Mouse (Mus musculus) macrophage (primary cell): Measurements from ENCODE around the gene Gm340. TPM values are rescaled to one million over a fixed set of nuclear protein-coding genes. Genes with fewer than 3 reads are reported as not detected.

ENCODE experiments used
- H3K27ac ChIP-seq: fragments of 350-480 bp; formaldehyde crosslinking; 2 replicates; pipeline ENCODE4 v1.9.0; 2021
- H3K36me3 ChIP-seq: fragments of 350-480 bp; formaldehyde crosslinking; 2 replicates; pipeline ENCODE4 v1.9.0; 2021; ENCODE audit errors: inconsistent target
- H3K4me3 ChIP-seq: fragments of 350-480 bp; formaldehyde crosslinking; 2 replicates; pipeline ENCODE4 v1.9.0; 2021; ENCODE audit errors: inconsistent target
- H3K79me2 ChIP-seq: fragments of 350-480 bp; formaldehyde crosslinking; 2 replicates; pipeline ENCODE4 v1.9.0; 2021; ENCODE audit errors: inconsistent target
- WGBS: methylation state at CpG from one replicate; pipeline ENCODE4 v1.1.7; 2026; ENCODE audit warnings: inconsistent platforms; ENCODE audit not compliant: missing documents; 5-methylcytosine and 5-hydroxymethylcytosine counted together
- polyA plus RNA-seq: library from polyadenylated mRNA; stranded (reverse); fragments of 250-400 nt; gene quantifications from 3 replicates; pipeline ENCODE4 v1.2.4, GENCODE M21; 2018; ENCODE audit warnings: inconsistent platforms

Gm340 gene
- polyA plus RNA-seq, 1 experiment from 2014 or later: 6.2 TPM

GRCm38 (mm10) chr19:41589681-41590080 is 7.5 kb downstream of the Gm340 start:
- H3K36me3 ChIP-seq: no peaks in the 10 kb centered on the region; the same call in 1 of the 2 replicates
- H3K27ac ChIP-seq: no peak overlapping the region
- no peak overlapping the region for H3K4me3 ChIP-seq
- WGBS: 97% methylated on average over 8 of the region's 8 CpGs
- no peaks in the 10 kb centered on the region for H3K79me2 ChIP-seq

- H3K79me2 ChIP-seq: no peaks in the 10 kb centered on the region
- H3K4me3 ChIP-seq: no peak overlapping the region
- 92% methylated on average over 12 of the region's 12 CpGs for WGBS
Measured at GRCm38 (mm10) chr19:41591808-41592207, 9.6 kb downstream of the Gm340 start.

GRCm38 (mm10) chr19:41597170-41597894 is 15.2 kb downstream of the Gm340 start:
- H3K79me2 ChIP-seq: no peaks in the 10 kb centered on the region
- peak overlapping the region; percentile 21; the same call in 1 of the 2 replicates for H3K27ac ChIP-seq
- H3K36me3 ChIP-seq: no peaks in the 10 kb centered on the region
- no peak overlapping the region for H3K4me3 ChIP-seq
- WGBS: 8% methylated on average over 6 of the region's 6 CpGs

More at GRCm38 (mm10) chr19:41591808-41592207, 9.6 kb downstream of the Gm340 start:
- no peak overlapping the region for H3K27ac ChIP-seq
- H3K36me3 ChIP-seq: no peaks in the 10 kb centered on the region

GRCm38 (mm10) chr19:41600647-41601046 is 18.5 kb downstream of the Gm340 start:
- H3K27ac ChIP-seq: no peak overlapping the region
- no peaks in the 10 kb centered on the region for H3K79me2 ChIP-seq
- H3K36me3 ChIP-seq: no peaks in the 10 kb centered on the region
- WGBS: 32% methylated on average over 9 of the region's 11 CpGs
- no peak overlapping the region for H3K4me3 ChIP-seq

GRCm38 (mm10) chr19:41606208-41606987 is 24.2 kb downstream of the Gm340 start:
- no peak overlapping the region for H3K4me3 ChIP-seq
- 92% methylated on average over 10 of the region's 10 CpGs for WGBS
- no peaks in the 10 kb centered on the region for H3K36me3 ChIP-seq
- H3K79me2 ChIP-seq: no peaks in the 10 kb centered on the region
- no peak overlapping the region for H3K27ac ChIP-seq

GRCm38 (mm10) chr19:41611683-41612082 is 29.5 kb downstream of the Gm340 start:
- Histone ChIP-seq H3K27ac (no peak overlapping the region), H3K36me3 (0 out of 2 replicates have a peak, but pooled peaks cover 6% of the 10 kb centered on the region), H3K4me3 (no peak overlapping the region), H3K79me2 (no peaks in the 10 kb centered on the region)
- 81% methylated on average over 6 of the region's 6 CpGs for WGBS

- Histone ChIP-seq H3K4me3 (no peak overlapping the region), H3K36me3 (0 out of 2 replicates have a peak, but pooled peaks cover 6% of the 10 kb centered on the region), H3K79me2 (no peaks in the 10 kb centered on the region), H3K27ac (no peak overlapping the region)
- WGBS: 71% methylated on average over 16 of the region's 16 CpGs
Measured at GRCm38 (mm10) chr19:41613325-41614087, 31.3 kb downstream of the Gm340 start.

- Histone ChIP-seq H3K27ac (no peak overlapping the region), H3K4me3 (no peak overlapping the region)
- WGBS: 69% methylated on average over 11 of the region's 11 CpGs
Measured at GRCm38 (mm10) chr19:41615606-41616224, 33.5 kb downstream of the Gm340 start.

GRCm38 (mm10) chr19:41616274-41616673 is 34.1 kb downstream of the Gm340 start:
- no peaks in the 10 kb centered on the region for H3K79me2 ChIP-seq
- no peak overlapping the region for H3K4me3 ChIP-seq
- H3K36me3 ChIP-seq: 0 out of 2 replicates have a peak, but pooled peaks cover 6% of the 10 kb centered on the region
- H3K27ac ChIP-seq: no peak overlapping the region
- WGBS: 96% methylated on average over 6 of the region's 6 CpGs

More at GRCm38 (mm10) chr19:41615606-41616224, 33.5 kb downstream of the Gm340 start:
- 0 out of 2 replicates have a peak, but pooled peaks cover 6% of the 10 kb centered on the region for H3K36me3 ChIP-seq
- H3K79me2 ChIP-seq: no peaks in the 10 kb centered on the region

GRCm38 (mm10) chr19:41617102-41617501 is 34.9 kb downstream of the Gm340 start:
- WGBS: 92% methylated on average over 13 of the region's 13 CpGs
- Histone ChIP-seq H3K36me3 (0 out of 2 replicates have a peak, but pooled peaks cover 6% of the 10 kb centered on the region), H3K79me2 (no peaks in the 10 kb centered on the region), H3K27ac (no peak overlapping the region), H3K4me3 (no peak overlapping the region)

- Histone ChIP-seq H3K79me2 (no peaks in the 10 kb centered on the region), H3K36me3 (0 out of 2 replicates have a peak, but pooled peaks cover 6% of the 10 kb centered on the region), H3K4me3 (no peak overlapping the region), H3K27ac (no peak overlapping the region)
- WGBS: 69% methylated on average over 6 of the region's 6 CpGs
Measured at GRCm38 (mm10) chr19:41618153-41618657, 36.0 kb downstream of the Gm340 start.

- no peaks in the 10 kb centered on the region for H3K79me2 ChIP-seq
- 0 out of 2 replicates have a peak, but pooled peaks cover 6% of the 10 kb centered on the region for H3K36me3 ChIP-seq
- no peak overlapping the region for H3K4me3 ChIP-seq
- 68% methylated on average over 19 of the region's 19 CpGs for WGBS
- H3K27ac ChIP-seq: no peak overlapping the region
Measured at GRCm38 (mm10) chr19:41618771-41619385, 36.7 kb downstream of the Gm340 start.

GRCm38 (mm10) chr19:41620366-41621092 is 38.4 kb downstream of the Gm340 start:
- Histone ChIP-seq H3K79me2 (no peaks in the 10 kb centered on the region), H3K27ac (no peak overlapping the region), H3K36me3 (0 out of 2 replicates have a peak, but pooled peaks cover 4% of the 10 kb centered on the region), H3K4me3 (no peak overlapping the region)
- WGBS: 95% methylated on average over 14 of the region's 14 CpGs
